Mouse (Mus musculus): Measurements from ENCODE around the gene Ros1.

The Ros1 gene

DNA sequence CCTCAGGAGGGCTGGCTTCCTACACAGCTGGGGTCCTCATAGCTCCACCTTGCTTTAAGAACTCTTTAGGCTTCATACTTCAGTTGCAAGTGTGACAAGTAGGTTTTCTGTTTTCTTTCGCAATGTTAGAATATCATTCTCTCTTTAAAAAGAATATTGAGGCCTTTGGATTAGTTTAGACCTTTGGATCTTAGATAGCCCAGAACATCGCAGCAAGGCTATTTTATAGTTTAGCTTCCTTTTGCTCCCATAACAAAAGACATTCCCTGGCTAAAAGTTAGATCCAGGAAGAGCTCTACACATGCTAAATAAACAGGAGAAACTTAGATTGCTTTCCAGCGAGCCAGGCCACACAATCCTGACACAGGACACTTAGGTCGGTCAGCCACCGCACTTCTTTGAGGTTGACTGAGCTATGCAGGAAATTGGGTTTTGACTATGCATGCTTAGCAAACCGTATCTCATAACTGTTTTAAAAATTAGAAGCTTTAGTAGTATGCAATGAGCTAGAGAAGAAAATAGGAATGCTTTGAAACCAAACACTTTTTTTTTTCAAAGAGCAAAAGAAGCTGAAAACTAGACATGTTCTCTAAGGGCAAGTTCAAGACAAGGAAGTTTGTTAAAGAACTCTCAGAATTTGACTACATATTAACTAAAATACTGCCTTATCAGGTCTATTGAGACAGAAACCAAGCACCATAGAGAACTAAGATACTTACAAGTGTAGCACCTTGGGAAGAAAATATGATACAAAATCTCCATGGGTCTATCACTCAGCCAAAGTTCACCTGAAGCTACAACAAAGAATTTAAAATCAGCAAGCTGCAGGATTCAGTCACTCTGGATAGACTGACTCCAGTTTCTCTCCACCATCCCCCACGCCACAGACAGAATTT, at the start of gene Ros1:
Gene Ros1, minus strand, starts transcription at position 288 of the 896 bp plus-strand sequence.
- in situ Hi-C loops (cut with MboI, MseI) = no loop called here

GRCm38 (mm10) chr10:52242680-52243323, 47.8 kb upstream of the Ros1 start:
- in situ Hi-C loops (cut with MboI, MseI) = no loop called here

GRCm38 (mm10) chr10:52242015-52242414, 47.0 kb upstream of the Ros1 start:
- in situ Hi-C loops (cut with MboI, MseI) = no loop called here

GRCm38 (mm10) chr10:52235461-52235860, 40.4 kb upstream of the Ros1 start:
- in situ Hi-C loops (cut with MboI, MseI) = loop anchor here in 1 of 2 experiments (10.0 kb wide), 1 partner anchor 1359 kb away; the partner anchor contains the start of gene Asf1a

DNA sequence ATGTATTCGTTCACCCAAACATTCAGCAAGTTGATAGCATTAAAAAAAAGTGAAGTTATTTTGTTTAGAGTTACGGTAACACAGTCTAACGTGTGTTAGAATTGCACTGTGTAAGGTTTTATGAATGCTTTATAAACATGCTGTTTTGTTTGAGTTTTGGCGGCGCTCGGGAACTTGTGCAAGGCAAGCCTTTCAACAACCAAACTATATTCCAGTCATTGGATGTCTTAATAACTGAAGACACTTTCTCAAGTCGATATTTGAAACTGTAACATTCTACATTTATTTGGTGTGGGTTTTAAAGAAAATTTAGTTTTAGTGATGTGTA, 39.6 kb upstream of the Ros1 start:
- in situ Hi-C loops (cut with MboI, MseI) = loop anchor here (5.0 to 10.0 kb wide), 2 partner anchors 153 to 1360 kb away; partner anchors contain the start of genes Asf1a (in 1 of the 2) and Nepn (in 1 of the 2)

- in situ Hi-C loops (cut with MboI, MseI) = loop anchor here (5.0 to 10.0 kb wide), 2 partner anchors 153 to 1361 kb away; partner anchors contain the start of genes Asf1a (in 1 of the 2) and Nepn (in 1 of the 2)
These were observed 39.1 kb upstream of the Ros1 start for GRCm38 (mm10) chr10:52233969-52234653.

GRCm38 (mm10) chr10:52233301-52233968, 38.4 kb upstream of the Ros1 start, which contains the start of gene Dcbld1:
Dcbld1 (plus strand) TSS chr10:52233619.
- in situ Hi-C loops (cut with MboI, MseI) = loop anchor here (5.0 to 10.0 kb wide), 2 partner anchors 154 to 1361 kb away; partner anchors contain the start of genes Asf1a (in 1 of the 2) and Nepn (in 1 of the 2)

GRCm38 (mm10) chr10:52232196-52233176, 37.4 kb upstream of the Ros1 start:
- in situ Hi-C loops (cut with MboI, MseI) = loop anchor here (5.0 to 10.0 kb wide), 2 partner anchors 155 to 1362 kb away; partner anchors contain the start of genes Asf1a (in 1 of the 2) and Nepn (in 1 of the 2)

DNA sequence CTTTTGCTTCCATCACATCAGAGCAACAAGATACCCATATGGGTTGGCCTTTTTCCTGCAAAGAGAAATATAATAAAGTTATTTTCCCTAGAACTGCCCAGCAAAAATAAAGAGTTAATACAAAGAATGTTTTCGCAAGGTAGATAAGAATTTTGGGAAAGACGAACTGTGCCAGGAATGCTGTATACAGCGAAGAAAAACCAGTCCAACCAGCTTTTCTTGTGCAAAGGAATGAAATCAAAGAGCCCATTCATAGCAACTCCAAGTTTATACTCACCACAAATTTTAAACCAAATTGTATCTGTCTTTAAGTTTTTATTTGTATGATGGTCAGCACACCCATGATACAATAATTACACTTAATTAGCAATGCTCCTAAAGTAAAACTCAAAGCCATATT, 24.6 kb upstream of the Ros1 start:
- in situ Hi-C loops (cut with MboI, MseI) = loop anchor here in 1 of 2 experiments (10.0 kb wide), 1 partner anchor 155 kb away; no protein-coding TSS in a partner anchor

DNA sequence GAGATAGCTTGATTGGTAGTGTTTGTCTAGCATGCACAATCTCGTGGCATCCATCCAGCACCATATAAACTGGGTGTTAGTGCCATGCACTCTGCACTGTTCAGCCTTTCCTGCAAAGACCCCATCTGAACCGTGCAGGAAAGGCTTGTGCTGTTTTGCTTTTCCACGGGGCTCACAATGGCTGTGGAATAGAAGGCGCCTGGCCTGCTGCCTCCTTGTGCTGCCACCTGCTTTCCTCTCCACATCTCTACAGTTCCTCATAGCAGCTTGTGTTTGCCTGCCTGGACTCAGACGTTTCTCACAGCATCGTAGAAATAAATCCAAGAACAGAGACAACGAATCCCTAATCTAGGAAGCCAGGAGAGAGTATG, 22.5 kb upstream of the Ros1 start:
- in situ Hi-C loops (cut with MboI, MseI) = loop anchor here in 1 of 2 experiments (10.0 kb wide), 1 partner anchor 157 kb away; no protein-coding TSS in a partner anchor

DNA sequence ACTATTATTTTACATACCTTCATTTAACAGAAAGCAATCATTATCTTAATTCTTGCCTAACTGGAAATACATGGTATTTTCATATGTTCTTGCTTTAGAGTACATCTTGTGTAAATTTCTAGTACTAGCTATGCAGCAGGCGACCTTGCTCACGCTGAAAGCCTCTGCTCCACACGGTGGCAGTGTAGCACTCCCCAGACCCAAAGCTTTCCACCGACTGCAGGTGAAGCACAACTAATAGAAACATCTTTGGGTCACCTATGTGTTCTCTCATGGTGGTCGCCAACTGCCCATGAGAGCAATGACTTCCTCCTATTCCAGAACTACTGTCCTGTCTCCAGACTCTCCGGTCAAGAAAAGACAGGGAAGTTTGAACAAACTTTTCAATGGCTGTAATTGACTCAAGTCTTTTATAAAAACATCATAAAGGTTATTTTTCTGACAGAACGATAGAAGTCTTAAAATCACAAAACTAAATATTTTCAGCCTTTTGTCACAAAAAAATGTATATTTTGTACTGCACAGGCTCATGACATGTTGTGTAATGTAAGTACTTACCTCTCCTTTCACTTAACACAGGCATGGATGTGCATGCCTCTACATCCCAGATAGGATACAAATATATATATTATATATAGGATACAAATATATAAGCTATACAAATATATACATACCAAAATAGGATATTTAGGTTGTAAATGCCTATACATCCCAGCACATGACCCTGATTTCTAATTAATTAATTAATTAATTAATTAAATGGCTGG, 21.9 kb upstream of the Ros1 start:
- in situ Hi-C loops (cut with MboI, MseI) = loop anchor here in 1 of 2 experiments (10.0 kb wide), 1 partner anchor 158 kb away; no protein-coding TSS in a partner anchor

DNA sequence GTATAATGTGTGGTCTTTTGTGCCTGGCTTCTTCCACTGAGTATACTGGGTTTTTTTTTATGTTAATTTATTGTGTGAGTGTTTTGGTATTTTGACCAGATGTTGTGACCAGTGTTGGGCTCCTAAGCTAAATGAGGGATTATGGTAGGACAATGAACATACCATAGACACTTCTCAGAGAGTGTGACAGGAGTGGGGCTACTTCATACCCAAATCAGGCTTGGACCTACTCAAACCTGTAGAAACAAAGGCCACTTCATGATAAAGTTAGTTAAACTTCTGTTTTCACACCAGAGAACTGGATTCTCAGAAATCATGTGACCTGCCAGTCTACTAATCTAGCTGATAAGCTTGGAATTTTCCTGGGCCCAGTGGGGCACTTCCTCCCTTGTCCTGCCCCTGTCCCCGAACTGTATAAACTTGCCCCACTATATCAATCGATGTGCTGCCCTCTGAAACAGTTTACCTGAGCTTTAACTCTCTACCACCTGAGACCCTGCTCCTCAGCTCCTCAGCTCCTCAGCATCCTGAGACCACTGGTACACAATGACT, 20.3 kb upstream of the Ros1 start:
- in situ Hi-C loops (cut with MboI, MseI) = loop anchor here in 1 of 2 experiments (10.0 kb wide), 1 partner anchor 159 kb away; no protein-coding TSS in a partner anchor

DNA sequence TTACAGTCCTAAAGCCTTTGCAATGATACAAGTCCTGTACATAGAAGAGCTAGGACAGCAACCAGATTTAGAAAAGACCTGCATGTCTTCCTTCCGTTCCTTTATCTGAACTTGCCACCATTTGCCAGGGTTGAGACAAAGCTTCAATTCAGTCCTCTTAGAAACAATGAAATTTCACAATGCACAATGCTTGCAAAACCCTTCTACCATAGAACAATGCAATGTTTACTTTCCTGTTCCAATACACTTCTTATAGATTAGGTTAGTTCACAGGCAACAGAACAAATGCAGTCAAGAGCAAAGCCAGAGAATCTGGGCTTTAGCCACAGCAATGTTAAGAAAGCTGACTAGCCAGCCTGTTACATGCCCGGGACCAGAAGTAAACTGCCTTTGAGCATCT, 9.0 kb upstream of the Ros1 start:
- in situ Hi-C loops (cut with MboI, MseI) = no loop called here

GRCm38 (mm10) chr10:52185900-52186299, 9.1 kb downstream of the Ros1 start:
- in situ Hi-C loops (cut with MboI, MseI) = no loop called here

- in situ Hi-C loops (cut with MboI, MseI) = no loop called here
These were observed 12.2 kb downstream of the Ros1 start for GRCm38 (mm10) chr10:52182878-52183277.

GRCm38 (mm10) chr10:52174376-52174775, 20.7 kb downstream of the Ros1 start:
- in situ Hi-C loops (cut with MboI, MseI) = no loop called here

- in situ Hi-C loops (cut with MboI, MseI) = no loop called here
These were observed 24.6 kb downstream of the Ros1 start for GRCm38 (mm10) chr10:52170489-52170888.

- in situ Hi-C loops (cut with MboI, MseI) = loop anchor here in 1 of 2 experiments (5.0 kb wide), 1 partner anchor 68 kb away; no protein-coding TSS in a partner anchor
These were observed 25.2 kb downstream of the Ros1 start for GRCm38 (mm10) chr10:52169841-52170240.
